Mouse (Mus musculus) testis, postnatal 10 days (tissue): Measurements from ENCODE around the gene Asl.
"Not testable (repeated sequence)": the region's sequence is repeated elsewhere in the genome, so short reads cannot be mapped to it uniquely, and the experiment has no call there.

Source experiments
- DNase-seq: peaks from one replicate; pipeline ENCODE4 v3.0.0; 2021; ENCODE audit warnings: low spot score

Asl gene

DNA sequence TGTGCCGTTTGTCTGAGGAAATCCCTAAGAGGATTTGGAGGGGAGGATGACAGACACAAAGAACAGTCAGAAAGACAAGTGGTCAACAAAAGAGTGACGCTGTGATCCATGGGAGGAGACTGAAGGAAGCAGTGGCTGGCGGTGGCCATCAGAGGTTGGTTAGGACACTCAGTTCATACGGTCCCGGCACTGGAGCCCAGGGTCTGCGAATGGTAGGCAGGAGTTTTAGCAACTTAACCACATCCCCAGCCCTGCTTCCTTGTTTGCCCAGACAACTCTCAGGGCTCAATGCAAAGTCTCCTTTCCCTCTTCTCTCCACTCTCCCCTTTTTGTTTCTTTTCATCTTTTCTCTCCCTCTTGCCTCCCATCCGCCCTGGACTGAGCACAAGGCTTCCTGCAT, 17.1 kb upstream of the Asl start:
- DNase-seq, result peak; percentile 37

GRCm38 (mm10) chr5:130044201-130044695, 15.2 kb upstream of the Asl start:
- DNase-seq, result peak; percentile 69

DNA sequence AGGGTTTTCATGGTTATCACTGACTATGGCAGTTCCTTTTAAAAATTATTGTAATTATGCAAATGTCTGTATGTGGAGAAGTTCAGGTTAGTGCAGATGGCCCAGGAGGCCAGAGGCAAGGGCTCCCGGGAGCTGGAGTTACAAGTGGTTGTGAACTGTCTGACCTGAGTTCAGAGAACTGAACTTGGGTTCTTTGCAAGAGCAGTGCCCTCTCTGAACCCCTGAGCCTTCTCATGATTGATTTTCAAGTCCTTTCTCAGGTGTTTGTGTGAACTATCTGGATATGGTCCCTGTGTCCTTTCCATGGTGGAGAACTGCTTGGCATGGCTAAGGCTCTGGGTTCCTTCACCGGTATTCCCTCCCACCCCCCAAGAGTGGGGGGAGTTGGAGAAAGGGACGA, 14.7 kb upstream of the Asl start:
- no peak for DNase-seq

DNA sequence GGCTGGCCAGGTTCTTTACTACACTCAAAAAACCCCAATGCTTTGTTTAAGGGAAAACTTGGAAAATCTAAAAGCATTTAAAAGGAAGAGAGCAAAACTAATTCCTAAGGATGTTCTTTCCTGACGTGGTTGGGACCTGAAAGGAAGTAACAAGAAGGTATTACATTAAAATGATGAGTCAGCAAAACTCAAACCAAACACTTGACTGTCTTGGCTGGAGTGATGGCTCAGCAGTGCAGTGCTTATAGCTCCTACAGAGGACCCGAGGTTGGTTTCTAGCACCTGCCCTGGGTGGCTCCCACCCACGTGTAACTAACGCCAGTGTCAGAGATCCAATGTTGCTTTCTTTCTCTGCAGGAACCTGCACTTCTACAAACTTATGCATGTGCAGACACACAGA, 12.2 kb upstream of the Asl start:
- DNase-seq, result no peak

- no peak for DNase-seq
Observed at GRCm38 (mm10) chr5:130040797-130041196, 11.8 kb upstream of the Asl start.

- peak; percentile 77 for DNase-seq
Observed at GRCm38 (mm10) chr5:130037752-130038455, 8.9 kb upstream of the Asl start.

GRCm38 (mm10) chr5:130036300-130036699, 7.3 kb upstream of the Asl start:
- DNase-seq, result not testable (repeated sequence)

- no peak for DNase-seq
Observed at GRCm38 (mm10) chr5:130033869-130034268, 4.8 kb upstream of the Asl start.

GRCm38 (mm10) chr5:130031410-130032390, 2.7 kb upstream of the Asl start:
- peak; percentile 38 for DNase-seq

- no peak for DNase-seq
Observed at GRCm38 (mm10) chr5:130027696-130028095, 1.4 kb downstream of the Asl start.

DNA sequence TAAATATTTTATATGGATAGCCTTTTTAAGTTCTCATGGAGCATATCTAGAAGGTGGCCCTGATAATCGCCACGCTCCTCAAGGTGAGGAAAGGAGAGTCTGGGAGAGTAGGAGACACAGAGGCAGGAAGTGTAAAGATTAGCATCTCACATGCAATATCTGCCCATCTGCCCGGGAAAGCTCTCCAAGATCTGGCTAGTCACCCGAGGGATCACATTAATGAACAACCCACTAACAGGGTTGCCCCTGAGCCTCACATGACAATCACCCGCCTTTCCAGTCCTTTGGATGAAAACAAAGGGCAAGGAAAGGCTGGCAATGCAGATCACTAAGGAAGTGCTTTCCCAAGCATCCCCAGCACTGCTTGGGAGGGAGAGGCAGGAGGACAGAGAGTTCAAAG, 1.9 kb downstream of the Asl start:
- no peak for DNase-seq

- DNase-seq, result peak; percentile 86
Observed at GRCm38 (mm10) chr5:130023767-130024539, 5.1 kb downstream of the Asl start.

GRCm38 (mm10) chr5:130023067-130023766, 5.8 kb downstream of the Asl start:
- DNase-seq, result no peak

DNA sequence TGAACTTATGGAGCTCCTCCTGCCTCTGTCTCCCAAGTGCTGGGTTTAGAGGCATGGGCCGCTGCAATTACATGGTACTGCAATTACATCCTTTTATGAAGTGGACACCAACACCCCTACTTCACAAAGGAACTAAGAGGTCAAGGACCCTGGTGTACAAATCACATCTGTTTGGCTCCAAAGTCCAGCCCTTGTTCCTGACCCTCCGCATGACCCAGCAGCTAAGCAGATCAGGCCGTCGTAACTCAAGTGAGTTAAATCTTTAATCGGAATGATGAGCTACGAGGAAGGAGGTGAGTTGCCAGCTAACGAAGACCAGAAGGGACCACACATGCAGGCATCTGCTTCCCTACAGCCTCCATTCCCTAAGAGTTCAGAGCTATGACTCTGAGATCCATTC, 6.7 kb downstream of the Asl start:
- no peak for DNase-seq

- DNase-seq, result peak; percentile 56
Observed at GRCm38 (mm10) chr5:130021361-130021966, 7.6 kb downstream of the Asl start.

- DNase-seq, result peak; percentile 40
Observed at GRCm38 (mm10) chr5:130019461-130019860, 9.6 kb downstream of the Asl start.

- peak; percentile 45 for DNase-seq
Observed at GRCm38 (mm10) chr5:130015104-130015503, 13.9 kb downstream of the Asl start.

DNA sequence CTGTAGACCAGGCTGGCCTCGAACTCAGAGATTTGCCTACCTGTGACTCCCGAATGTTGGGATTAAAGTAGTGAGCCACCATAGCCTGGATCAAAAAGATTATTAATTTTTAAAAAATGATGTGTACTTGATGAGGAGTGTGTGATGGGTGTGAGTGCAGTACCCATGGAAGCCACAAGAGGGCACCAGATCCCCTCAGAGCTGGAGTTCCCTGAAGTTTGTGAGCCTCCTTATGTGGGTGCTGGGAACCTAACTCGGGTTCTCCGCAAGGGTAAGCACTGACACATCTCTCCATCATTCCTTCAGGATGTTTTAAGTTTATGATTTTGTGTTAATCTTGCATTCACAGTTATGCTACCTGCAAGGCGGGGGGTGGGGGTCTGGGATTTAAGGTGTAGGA, 18.1 kb downstream of the Asl start:
- DNase-seq, result peak; percentile 51

- no peak for DNase-seq
Observed at GRCm38 (mm10) chr5:130009784-130010183, 19.3 kb downstream of the Asl start.

DNA sequence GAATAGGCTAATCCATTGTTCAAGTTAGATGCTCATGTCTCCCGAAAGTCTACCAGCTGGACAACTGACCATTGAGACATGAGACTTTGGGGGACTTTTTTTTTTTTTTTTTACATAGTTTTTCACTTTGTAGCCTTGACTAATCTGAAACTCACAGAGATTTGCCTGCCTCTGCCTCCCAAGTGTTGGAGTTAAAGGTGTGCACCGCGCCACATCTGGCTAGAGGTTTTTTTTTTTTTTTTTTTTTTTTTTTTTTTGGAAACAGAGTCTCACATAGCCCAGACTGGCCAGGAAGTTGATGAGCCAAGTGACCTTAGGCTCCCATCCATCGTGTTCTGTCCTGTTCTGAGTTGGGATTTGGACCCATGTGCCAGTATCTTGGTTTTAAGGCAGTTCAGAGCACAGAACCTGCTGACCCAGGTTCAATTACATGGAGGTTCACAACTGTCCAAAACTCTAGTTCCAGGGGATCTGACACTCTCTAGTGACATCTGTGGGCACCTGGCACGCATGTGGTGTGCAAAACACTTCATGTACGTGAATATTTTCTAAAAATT, 20.9 kb downstream of the Asl start:
- DNase-seq, result no peak

DNA sequence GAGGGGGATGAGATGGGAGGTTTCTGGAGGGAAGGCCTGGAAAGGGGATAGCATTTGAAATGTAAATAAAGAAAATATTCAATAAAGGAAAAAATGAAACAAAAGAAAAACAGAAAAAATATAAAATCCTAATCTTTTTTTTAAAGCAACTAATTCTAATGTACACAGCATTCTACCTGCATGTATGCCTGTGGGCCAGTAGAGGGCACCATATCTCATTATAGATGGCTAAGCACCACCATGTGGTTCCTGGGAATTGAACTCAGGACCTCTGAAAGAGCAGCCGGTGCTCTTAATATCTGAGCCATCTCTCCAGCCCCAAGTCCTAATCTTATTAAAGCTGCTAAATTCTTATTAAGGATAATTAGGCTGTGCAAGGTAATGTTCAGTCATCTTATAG, 21.7 kb downstream of the Asl start:
- DNase-seq, result no peak
